Mouse (Mus musculus) E14TG2a.4 (cell line): ENCODE data around the gene Map2k3.

Experiments
- CTCF ChIP-seq: conservative IDR thresholded peaks from 2 replicates; pipeline ENCODE4 v1.5.1; 2014; ENCODE audit warnings: low read length
- POU5F1 ChIP-seq: IDR thresholded peaks from 2 replicates; pipeline ENCODE4 v1.6.1; 2014; ENCODE audit warnings: low read length, borderline replicate concordance

- TF ChIP-seq CTCF, result no peak
- no peak for TF ChIP-seq POU5F1
These were observed 29.3 kb downstream of the Map2k3 start for GRCm38 (mm10) chr11:60961176-60961575.
